ENCODE assay signal across 16 mouse cellular contexts in the genomic region with DNA sequence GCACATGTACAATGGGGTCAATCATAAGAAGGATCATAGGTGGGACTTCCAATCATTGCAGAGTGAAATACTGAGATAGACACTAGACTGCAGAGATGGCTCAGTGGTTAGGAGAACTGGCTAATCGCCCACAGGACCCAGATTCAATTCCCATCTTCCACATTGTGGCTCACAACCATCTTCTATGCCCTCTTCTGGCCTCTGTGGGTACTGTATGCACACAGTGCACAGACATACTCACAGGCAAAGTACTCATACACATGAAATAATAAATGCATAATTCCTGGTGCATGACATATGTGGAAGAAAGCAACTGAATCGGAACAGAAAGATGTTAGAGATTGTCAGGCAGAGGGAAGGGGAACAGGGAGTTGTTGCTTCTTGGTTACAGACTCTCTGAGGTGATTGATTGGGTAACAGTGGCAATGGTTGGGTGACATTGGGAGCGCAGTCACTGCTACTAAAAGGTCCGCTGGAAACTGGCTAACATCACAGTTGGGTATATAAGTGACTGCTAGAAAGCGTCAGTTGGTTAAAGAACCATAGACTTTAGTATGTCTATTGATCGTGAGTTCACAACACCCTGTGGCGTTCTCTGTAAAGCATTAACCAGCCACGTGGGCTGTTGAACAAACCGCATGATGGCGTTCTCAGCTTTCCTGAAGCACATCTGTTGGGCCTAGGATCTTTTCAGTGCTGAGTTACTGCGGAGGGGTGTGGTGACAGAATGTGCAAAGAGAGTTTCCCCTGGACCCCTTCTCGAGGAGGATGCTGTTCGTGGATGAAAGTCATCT.
DNase-seq lines count a peak whose midpoint lies in the region; ATAC-seq and TF ChIP-seq lines count a peak whose summit lies in the region.
"Had no signal": no experiment of that assay in that cellular context is flagged by ENCODE, and none has a peak within 500 bp of the region (broad histone marks: within the 10 kb centered on the region; RNA-seq: fewer than 3 reads in every experiment).

No protein-coding gene starts in this region.

- H3K4me3 ChIP-seq in kidney, embryonic 14.5 days (ENCODE audit: low read length), result no peak overlapping the region
- H3K4me3 ChIP-seq in midbrain, postnatal 0 days (ENCODE audit: low read depth, low read length), result no peak overlapping the region
- H3K4me3 ChIP-seq in midbrain, embryonic 14.5 days (replicated peaks; ENCODE audit: low read depth, low read length), result no peak overlapping the region
- H3K4me3 ChIP-seq in liver, embryonic 14.5 days (ENCODE audit: insufficient read depth in 1 of 2, low read depth in 2 of 2, low read length in 2 of 2), result no peak overlapping the region
- H3K4me3 ChIP-seq in forebrain, embryonic 10.5 days, result no peak overlapping the region
- H3K4me3 ChIP-seq: forebrain, embryonic 12.5 days; heart, embryonic 10.5 days; limb, embryonic 13.5 days; midbrain, embryonic 12.5 days; neural tube, embryonic 12.5 days had no signal

- no peaks in the 10 kb centered on the region for H3K36me3 ChIP-seq in kidney, embryonic 14.5 days (ENCODE audit: control insufficient read depth, insufficient read depth, low read length)
- no peaks in the 10 kb centered on the region for H3K36me3 ChIP-seq in midbrain, postnatal 0 days (ENCODE audit: insufficient read depth, low read length)
- no peaks in the 10 kb centered on the region for H3K36me3 ChIP-seq in midbrain, embryonic 14.5 days (ENCODE audit: control insufficient read depth, insufficient read depth, low read length)
- no peaks in the 10 kb centered on the region for H3K36me3 ChIP-seq in liver, embryonic 14.5 days (replicated peaks; ENCODE audit: control insufficient read depth, insufficient read depth, low read depth)
- H3K36me3 ChIP-seq in forebrain, embryonic 10.5 days (replicated peaks), result 0 out of 2 replicates have a peak, but pooled peaks cover 4% of the 10 kb centered on the region
- H3K36me3 ChIP-seq: forebrain, embryonic 12.5 days; limb, embryonic 13.5 days; midbrain, embryonic 12.5 days; neural tube, embryonic 12.5 days had no signal

- H3K4me1 ChIP-seq in kidney, embryonic 14.5 days (ENCODE audit: control insufficient read depth, insufficient read depth, low read length), result 0 out of 2 replicates have a peak, but pooled peaks cover 14% of the 10 kb centered on the region
- no peaks in the 10 kb centered on the region for H3K4me1 ChIP-seq in midbrain, postnatal 0 days (ENCODE audit: insufficient read depth, low read length)
- H3K4me1 ChIP-seq in midbrain, embryonic 14.5 days (ENCODE audit: control insufficient read depth, insufficient read depth, low read length), result no peaks in the 10 kb centered on the region
- peaks cover 6 to 10% of the 10 kb centered on the region in 2 experiments for H3K4me1 ChIP-seq in liver, embryonic 14.5 days (replicated peaks; ENCODE audit: control insufficient read depth in 2 of 2, insufficient read depth in 2 of 2, low read length in 1 of 2)
- H3K4me1 ChIP-seq in forebrain, embryonic 10.5 days, result peaks cover 16% of the 10 kb centered on the region
- H3K4me1 ChIP-seq: neural tube, embryonic 12.5 days had no signal

- TF ChIP-seq EP300 in liver, embryonic 14.5 days (IDR thresholded peaks at IDR 0.05; ENCODE audit: low read depth), result no peak

- no peak for DNase-seq in kidney, postnatal 4 days
- DNase-seq in midbrain, postnatal 0 days (ENCODE audit: low spot score), result no peak
- no peak for DNase-seq in midbrain, embryonic 14.5 days
- no peak for DNase-seq in liver, embryonic 14.5 days (ENCODE audit: low read depth in 3 of 3, low spot score in 3 of 3)
- DNase-seq in thymus, postnatal 10 days (ENCODE audit: low spot score in 2 of 2), result no peak
- no peak for DNase-seq in forebrain, embryonic 10.5 days (ENCODE audit: extremely low spot score, low spot score)
- DNase-seq: adrenal gland, adult 2 months; cerebellum, postnatal 14 days; retina, postnatal 1 day; thymus, postnatal 25 days had no signal

- peak; percentile 22; the same call in 1 of the 2 replicates for TF ChIP-seq CTCF in midbrain, postnatal 0 days (IDR thresholded peaks at IDR 0.05)
- peak; percentile 50 for TF ChIP-seq CTCF in liver, embryonic 14.5 days (IDR thresholded peaks at IDR 0.05; ENCODE audit: low read depth)

- no peak overlapping the region for H3K4me2 ChIP-seq in kidney, embryonic 14.5 days (replicated peaks; ENCODE audit: low read depth, low read length)
- H3K4me2 ChIP-seq in midbrain, postnatal 0 days (ENCODE audit: low read depth, low read length, poor library complexity, severe bottlenecking), result no peak overlapping the region
- H3K4me2 ChIP-seq in midbrain, embryonic 14.5 days (ENCODE audit: low read length), result no peak overlapping the region
- no peak overlapping the region for H3K4me2 ChIP-seq in liver, embryonic 14.5 days (ENCODE audit: low read depth)
- H3K4me2 ChIP-seq: forebrain, embryonic 12.5 days; limb, embryonic 13.5 days; midbrain, embryonic 12.5 days; neural tube, embryonic 12.5 days had no signal

- H3K27ac ChIP-seq in kidney, embryonic 14.5 days (ENCODE audit: low read depth, low read length), result no peak overlapping the region
- no peak overlapping the region for H3K27ac ChIP-seq in midbrain, postnatal 0 days (ENCODE audit: low read depth, low read length)
- H3K27ac ChIP-seq in midbrain, embryonic 14.5 days (replicated peaks; ENCODE audit: low read depth, low read length), result no peak overlapping the region
- no peak overlapping the region for H3K27ac ChIP-seq in liver, embryonic 14.5 days
- H3K27ac ChIP-seq in forebrain, embryonic 10.5 days, result no peak overlapping the region
- H3K27ac ChIP-seq: forebrain, embryonic 12.5 days; heart, embryonic 10.5 days; midbrain, embryonic 12.5 days; neural tube, embryonic 12.5 days had no signal

- H3K9ac ChIP-seq in kidney, embryonic 14.5 days (ENCODE audit: low read depth, low read length), result no peak overlapping the region
- H3K9ac ChIP-seq in midbrain, postnatal 0 days (replicated peaks; ENCODE audit: low read length, poor library complexity, severe bottlenecking), result no peak overlapping the region
- no peak overlapping the region for H3K9ac ChIP-seq in midbrain, embryonic 14.5 days (replicated peaks; ENCODE audit: low read length)
- H3K9ac ChIP-seq in liver, embryonic 14.5 days (replicated peaks), result no peak overlapping the region
- H3K9ac ChIP-seq: forebrain, embryonic 12.5 days; limb, embryonic 13.5 days; midbrain, embryonic 12.5 days; neural tube, embryonic 12.5 days had no signal

- ATAC-seq in kidney, embryonic 14.5 days (ENCODE audit: low FRiP score, low TSS enrichment), result 0 out of 2 replicates have a peak, but pooled peaks have one; percentile 12
- no peak for ATAC-seq in midbrain, postnatal 0 days (ENCODE audit: low FRiP score)
- no peak for ATAC-seq in midbrain, embryonic 14.5 days (ENCODE audit: low FRiP score, low TSS enrichment)
- peak; percentile 22; the same call in 1 of the 2 replicates for ATAC-seq in liver, embryonic 14.5 days (ENCODE audit: insufficient read depth)

- 0 out of 2 replicates have a peak, but pooled peaks cover 3% of the 10 kb centered on the region for H3K9me3 ChIP-seq in kidney, embryonic 14.5 days (ENCODE audit: control insufficient read depth, low read length)
- no peaks in the 10 kb centered on the region for H3K9me3 ChIP-seq in midbrain, postnatal 0 days (ENCODE audit: low read length)
- no peaks in the 10 kb centered on the region for H3K9me3 ChIP-seq in midbrain, embryonic 14.5 days (ENCODE audit: control insufficient read depth, low read length)
- no peaks in the 10 kb centered on the region for H3K9me3 ChIP-seq in liver, embryonic 14.5 days (ENCODE audit: control insufficient read depth, low read length)
- no peaks in the 10 kb centered on the region for H3K9me3 ChIP-seq in forebrain, embryonic 10.5 days
- H3K9me3 ChIP-seq: heart, embryonic 10.5 days; limb, embryonic 13.5 days; midbrain, embryonic 12.5 days; neural tube, embryonic 12.5 days had no signal

- no peaks in the 10 kb centered on the region for H3K27me3 ChIP-seq in kidney, embryonic 14.5 days (ENCODE audit: control insufficient read depth, insufficient read depth, low read length)
- H3K27me3 ChIP-seq in midbrain, postnatal 0 days (ENCODE audit: insufficient read depth, low read length), result no peaks in the 10 kb centered on the region
- H3K27me3 ChIP-seq in midbrain, embryonic 14.5 days (ENCODE audit: control insufficient read depth, insufficient read depth, low read length), result no peaks in the 10 kb centered on the region
- H3K27me3 ChIP-seq in liver, embryonic 14.5 days (ENCODE audit: control insufficient read depth, insufficient read depth, low read length), result no peaks in the 10 kb centered on the region
- no peaks in the 10 kb centered on the region for H3K27me3 ChIP-seq in forebrain, embryonic 10.5 days (ENCODE audit: poor library complexity, severe bottlenecking)
- H3K27me3 ChIP-seq: forebrain, embryonic 12.5 days; limb, embryonic 13.5 days; midbrain, embryonic 12.5 days; neural tube, embryonic 12.5 days had no signal

- 78% methylated on average over 13 of the region's 13 CpGs for WGBS in kidney, embryonic 14.5 days
- 94% methylated on average over 13 of the region's 13 CpGs for WGBS in midbrain, postnatal 0 days
- 96% methylated on average over 13 of the region's 13 CpGs for WGBS in midbrain, embryonic 14.5 days
- WGBS in liver, embryonic 14.5 days (ENCODE audit: insufficient replicate concordance), result 75% methylated on average over 13 of the region's 13 CpGs
- 92% methylated on average over 13 of the region's 13 CpGs for WGBS in forebrain, embryonic 10.5 days

Comparison
In these comparisons a context has a peak if more than half of its experiments do, and no peak if none do; other contexts are left out.
1. ATAC-seq: peak in kidney, embryonic 14.5 days (single experiment) and liver, embryonic 14.5 days (single experiment); none in midbrain, postnatal 0 days (single experiment) and midbrain, embryonic 14.5 days (single experiment).